Mouse (Mus musculus) activated CD4-positive, CD25-positive, alpha-beta regulatory T cell, adult 4 months (primary cell): ENCODE measurements around the gene Ccdc77. TPM values are rescaled to one million over a fixed set of nuclear protein-coding genes. Genes with fewer than 3 reads are reported as not detected.
A peak's percentile ranks its signal among the peaks of the same experiment; 100 is the strongest.
"Not testable (repeated sequence)": the region's sequence is repeated elsewhere in the genome, so short reads cannot be mapped to it uniquely, and the experiment has no call there.

Experiments
- ATAC-seq: one replicate; pipeline ENCODE4 v1.8.0; 2017
- polyA plus RNA-seq, 2 experiments: library from polyadenylated mRNA; unstranded; fragments of 100-300 nt; shearing (Covaris generic); gene quantifications; one replicate each; pipeline ENCODE4 v1.2.1; 2017

The Ccdc77 gene
- polyA plus RNA-seq, 2 experiments from 2014 or later, result 8.5 to 8.9 TPM

DNA sequence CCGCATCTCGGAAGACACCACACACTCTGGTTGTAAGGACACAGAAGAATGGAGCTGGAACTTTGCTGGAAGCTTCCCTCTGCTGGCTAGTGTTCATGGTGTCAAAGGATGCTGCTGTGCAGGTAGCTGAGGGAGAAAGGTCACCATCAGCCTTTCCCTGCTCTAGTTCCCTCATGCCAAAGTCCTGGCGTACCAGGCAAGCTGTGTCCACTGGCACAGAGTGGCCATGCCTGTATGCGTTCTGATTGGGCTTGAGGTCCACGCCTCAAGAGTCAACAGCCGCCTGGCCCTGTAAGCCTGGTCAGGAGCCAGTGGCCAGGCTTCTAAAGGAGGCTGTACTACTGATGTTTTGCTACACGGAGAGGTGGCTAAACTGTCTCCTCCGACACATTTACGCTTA, 54.8 kb downstream of the Ccdc77 start:
- ATAC-seq, result no peak

DNA sequence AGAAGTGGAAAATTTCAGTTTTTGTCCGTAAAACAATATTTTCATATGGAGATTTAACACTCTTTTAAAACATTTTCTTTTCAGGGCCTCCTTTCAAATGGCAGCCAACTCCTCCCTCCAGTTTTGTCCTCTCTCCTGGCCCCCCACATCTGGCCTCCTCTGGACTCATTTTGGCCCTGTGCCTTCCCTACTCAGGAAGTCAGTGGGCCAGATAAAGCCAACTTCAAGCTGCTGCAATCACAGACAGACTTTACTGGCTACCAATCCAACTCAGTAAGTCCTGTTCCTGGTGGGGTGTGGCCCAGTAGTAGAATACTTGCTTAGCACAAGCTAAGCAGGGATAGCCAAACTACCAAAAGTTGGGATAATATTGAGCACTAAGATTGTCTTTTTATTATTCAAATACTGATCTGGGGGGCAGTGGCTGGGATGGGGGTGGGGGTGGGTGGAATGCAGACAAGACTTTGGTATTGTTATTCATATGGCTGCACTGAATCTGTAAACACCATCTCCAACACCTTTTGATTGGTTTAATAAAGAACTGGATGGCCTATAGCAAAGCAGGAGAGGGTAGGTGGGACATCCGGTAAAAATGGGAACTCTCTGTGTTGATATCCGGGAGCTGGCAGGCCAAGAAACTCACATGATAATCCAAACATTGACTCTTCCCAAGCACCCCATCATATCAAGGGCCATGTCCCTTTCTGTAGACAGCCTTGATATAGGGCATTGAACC, 57.1 kb downstream of the Ccdc77 start:
- no peak for ATAC-seq

DNA sequence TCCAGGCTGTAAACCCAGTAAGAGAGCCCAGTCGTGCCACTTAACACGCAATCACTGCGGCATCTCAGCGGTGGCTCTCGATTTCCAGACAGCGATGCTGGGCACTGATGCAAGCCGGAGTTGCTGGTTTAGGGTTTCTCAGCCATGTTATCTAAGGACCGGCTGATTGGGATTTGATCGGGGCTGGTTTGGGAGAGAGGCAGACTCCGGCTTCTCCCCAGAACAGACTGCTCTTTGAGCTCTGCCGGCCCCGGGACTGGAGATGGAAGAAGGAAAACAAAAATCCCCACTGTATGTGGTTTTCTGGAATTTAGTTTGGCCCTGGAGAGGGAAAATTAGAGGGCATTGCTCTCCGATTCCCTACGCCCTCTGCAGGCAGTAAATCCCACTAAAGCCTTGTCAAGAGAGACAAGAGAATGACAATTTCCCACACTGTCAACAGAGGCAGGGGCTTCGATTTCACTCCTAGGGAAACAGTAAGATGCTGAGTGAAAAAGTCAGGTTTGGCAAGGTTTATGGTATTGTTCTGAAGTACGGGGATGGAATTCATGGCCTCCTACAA, 61.3 kb downstream of the Ccdc77 start:
- no peak for ATAC-seq

DNA sequence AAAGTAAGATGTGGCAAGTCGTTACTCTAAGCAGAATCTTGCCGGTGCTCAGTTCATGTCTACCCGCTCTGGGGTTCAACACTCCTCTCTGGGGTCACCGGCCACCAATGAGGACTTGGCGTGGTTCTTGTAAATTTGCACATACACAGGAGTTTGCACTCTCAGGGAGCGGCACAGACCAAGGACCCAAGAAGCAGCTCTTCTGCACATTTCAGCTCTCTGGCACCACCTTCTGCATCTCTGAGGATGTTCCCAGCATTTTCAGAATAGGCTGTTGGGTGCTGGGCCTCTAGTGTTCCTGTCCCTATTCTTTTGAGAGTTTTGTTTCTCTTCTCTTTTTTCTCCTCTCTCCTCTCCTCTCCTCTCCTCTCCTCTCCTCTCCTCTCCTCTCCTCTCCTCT, 63.0 kb downstream of the Ccdc77 start:
- ATAC-seq, result no peak

DNA sequence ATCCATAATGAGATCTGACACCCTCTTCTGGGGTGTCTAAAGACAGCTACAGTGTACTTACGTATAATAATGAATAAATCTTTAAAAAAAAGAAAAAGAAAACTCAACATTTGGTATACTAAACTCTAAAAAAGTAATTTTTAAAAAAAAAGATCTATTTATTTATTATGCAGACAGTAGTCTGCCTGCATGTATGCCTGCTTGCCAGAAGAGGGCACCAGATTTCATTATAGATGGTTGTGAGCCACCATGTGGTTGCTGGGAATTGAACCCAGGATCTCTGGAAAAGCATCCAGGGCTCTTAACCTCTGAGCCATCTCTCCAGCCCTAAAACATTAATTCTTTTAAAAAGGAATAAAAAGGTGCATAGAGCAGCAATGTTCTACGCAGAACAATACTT, 67.6 kb downstream of the Ccdc77 start:
- ATAC-seq, result not testable (repeated sequence)

DNA sequence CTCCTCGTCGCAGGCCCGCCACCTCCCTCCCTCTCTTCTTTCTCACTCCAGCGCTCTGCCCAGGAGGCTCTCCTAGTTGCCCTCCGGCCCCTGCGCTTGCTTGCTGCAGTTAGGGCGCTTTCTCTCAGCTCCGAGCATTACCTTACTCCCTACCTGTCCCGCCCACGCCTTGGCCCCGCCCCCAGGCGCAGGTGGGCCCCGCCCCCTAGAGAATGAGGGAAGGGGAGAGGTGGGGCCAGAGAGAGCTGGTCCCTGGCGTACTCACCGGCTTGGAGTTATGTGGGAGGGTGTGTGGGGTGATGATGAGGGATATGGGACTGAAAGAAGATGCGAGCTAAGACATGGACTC, 69.4 kb downstream of the Ccdc77 start:
- no peak for ATAC-seq

DNA sequence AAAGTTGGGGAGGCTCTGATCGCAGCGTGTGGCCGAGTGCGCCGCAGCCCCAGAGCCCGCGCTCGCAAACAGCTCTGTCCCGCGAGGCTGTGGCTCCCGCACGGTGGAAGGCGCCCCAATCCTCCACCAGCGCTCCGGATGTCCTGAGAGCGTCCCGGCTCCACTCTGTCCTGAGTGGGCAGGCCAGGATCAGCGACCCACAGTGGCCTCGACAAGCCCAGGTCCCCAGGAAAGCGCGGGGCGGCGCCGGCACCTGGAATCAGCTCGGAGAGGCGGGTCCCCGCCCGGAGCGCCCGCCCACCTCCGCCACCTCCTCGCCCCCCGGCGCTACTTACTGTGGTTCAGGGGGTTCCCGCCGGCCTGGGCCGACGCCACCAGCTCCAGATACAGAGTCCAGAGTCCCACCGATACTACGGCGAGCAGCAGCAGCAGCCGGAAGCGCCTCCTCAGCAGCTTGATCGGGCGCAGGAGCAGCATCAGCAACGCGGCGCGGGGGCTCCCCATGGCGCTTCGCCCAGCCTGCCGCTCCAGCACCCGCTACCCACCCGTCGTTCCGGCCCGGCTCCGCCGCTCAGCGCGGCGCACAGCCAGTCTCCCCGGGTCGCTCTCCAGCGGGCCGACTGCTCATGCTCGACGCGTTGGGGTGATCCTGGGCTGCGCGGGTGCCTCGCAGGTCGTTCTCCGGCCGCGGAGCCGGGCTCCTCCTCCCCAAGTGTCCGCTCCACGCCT, 70.0 kb downstream of the Ccdc77 start, which contains the start of the genes D330020A13Rik and B4galnt3:
TSS of gene D330020A13Rik (plus strand) at position 309 of the 729 bp plus-strand sequence.
TSS of gene B4galnt3 (minus strand) at position 504 of the 729 bp plus-strand sequence.
- ATAC-seq, result peak; percentile 61

DNA sequence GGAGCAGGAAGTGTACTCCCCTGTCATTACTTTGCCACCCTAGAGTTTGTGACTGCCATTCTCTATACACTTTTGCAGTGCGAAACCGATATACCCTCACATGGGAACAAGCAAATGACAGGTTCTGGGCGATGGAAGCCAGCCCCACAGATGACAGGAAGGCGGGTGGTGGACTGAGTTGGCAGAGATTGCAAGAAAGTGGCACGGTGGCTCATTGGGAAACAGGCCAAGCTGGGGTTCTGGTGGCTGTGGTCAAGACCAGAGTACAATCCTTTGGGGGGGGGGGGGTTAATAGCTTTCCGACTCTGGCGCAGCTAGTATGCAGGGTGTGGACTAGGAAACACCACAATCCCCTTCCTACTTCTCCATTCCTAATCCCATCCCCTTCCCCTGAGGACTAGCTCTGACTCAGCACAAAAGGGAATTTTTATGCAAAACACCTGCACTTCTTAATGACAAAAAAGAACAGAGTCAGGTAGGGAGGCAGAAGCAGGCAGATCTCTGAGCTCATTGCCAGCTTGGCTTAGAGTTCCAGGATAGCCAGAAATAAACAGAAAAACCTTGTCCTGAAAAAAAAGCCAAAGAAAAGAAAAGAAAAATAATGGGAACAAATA, 72.7 kb downstream of the Ccdc77 start:
- ATAC-seq, result no peak

DNA sequence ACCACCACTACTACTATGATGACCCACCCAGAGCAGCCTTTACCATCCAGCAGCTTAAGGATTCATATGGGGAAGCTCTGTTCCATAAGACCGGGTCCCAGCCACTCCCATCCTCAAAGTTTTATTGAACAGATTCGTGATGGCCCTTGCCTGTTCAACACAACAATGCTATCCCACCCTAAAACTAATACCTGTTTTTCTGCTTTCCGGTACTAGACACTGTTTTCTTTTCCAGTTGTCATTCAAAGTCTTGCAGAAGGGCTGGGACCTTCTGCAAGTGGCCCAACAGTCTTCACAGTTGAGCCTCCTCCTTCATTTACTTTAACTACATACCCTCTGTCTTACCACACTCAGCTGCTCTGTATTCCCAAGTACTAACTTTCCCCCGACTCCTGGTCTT, 74.7 kb downstream of the Ccdc77 start:
- ATAC-seq, result no peak

DNA sequence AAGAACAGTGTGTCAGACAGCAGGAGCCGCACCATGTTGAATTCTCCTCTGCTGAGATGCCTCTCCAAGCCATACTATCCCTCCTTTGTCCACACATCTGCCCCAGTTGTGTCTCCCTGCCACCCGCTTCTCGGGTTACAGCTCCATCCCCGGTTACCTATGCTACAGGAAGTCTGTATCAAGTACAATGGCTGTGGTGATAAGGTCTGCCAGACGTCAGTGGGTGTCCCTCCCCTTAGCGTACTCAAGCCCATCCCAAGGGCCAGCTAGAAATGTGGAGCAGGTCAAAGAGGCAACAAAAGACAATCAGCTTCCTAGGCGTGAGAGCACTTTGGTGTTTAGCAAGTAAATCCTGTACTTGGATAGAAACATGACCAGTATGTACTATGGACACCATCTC, 75.6 kb downstream of the Ccdc77 start:
- ATAC-seq, result no peak

DNA sequence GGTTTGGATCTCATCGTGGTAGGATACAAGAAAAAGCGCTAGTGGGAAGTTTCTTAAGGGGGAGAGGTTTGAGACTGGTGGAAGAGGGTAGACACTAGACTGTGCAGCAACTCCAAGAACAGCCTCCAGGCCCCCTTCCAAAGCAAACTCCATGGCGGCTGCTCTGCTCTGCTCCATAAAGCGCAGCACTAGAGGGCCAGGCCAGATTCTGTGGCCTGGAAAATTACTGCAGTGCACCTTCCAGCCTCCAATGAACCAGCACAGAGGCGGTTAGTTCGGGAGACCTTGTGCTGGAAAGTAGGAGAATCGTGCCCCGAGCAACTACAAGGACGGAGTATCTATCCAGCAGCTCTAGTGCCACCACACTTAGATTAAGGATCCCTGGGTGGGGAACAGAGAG, 76.9 kb downstream of the Ccdc77 start:
- no peak for ATAC-seq

DNA sequence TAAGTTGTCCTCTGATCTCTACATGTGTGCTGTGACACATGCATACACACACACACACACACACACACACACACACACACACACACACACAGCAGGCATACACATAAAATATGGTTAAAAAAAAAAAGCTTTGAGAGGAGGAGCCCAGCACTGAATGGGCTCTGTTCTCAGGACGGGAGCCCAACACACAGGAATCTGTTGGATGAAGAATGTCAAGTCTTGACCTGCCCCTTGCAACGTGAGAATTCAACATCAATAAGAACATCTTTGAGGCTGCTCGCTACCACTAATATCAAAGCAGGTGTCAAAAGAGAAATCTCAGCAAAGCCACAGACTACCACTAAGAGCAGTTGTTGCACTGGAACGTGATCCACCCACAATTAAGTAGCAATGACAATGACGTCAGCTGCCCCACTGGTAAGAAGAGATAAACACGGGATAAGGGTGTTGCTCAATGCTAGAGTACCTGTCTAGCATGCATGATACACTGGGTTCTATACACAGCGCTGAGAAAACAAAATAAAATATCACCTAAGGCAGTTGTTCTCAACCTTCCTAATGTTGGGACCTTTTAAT, 87.2 kb downstream of the Ccdc77 start:
- no peak for ATAC-seq

DNA sequence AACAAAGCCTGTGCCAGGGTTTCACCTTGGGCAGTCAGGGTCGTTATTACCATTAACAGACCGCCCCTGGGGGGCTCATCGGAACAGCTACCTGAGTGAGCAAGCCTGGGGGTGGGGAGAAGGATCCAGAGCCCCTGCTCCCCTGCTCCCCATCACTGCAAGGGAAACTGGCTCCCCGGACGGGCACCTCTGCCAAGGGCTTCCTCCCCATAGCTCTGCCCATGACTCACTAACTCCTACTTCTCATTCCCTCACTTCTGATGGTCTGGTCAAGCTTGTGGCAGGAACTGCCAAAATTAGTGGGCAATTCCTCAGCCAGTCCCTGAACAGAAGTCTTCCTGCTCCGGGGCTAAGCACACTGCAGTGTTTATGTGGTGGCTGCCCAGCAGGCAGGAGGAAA, 88.9 kb downstream of the Ccdc77 start:
- ATAC-seq, result no peak

DNA sequence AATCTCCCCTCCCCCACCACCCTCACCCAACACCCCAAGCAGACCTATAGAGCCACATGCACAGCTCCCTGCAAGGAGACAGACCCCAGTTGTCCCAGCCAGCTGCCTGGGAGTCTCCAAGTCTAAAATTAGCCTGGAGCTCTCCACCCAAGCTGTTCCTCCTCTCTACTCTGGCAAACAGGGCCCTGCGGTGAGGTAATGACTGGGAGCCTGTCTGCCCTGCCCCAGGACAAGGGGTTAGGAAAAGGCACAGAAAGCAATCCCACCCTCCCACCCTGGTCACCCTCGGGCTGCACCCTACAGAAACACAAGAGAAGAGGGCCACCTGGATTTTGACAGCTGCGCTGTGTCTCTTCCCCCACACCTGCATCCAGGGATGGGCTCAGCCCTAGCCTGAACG, 89.3 kb downstream of the Ccdc77 start:
- ATAC-seq, result no peak

Other genes with a start within 250 kb of the Ccdc77 start
- not detected for gene D330020A13Rik, start 70.0 kb downstream of the Ccdc77 start, polyA plus RNA-seq
- under 1 TPM in 1 of 2 experiments, not detected in 1; 0.13 TPM for gene B4galnt3, start 69.8 kb downstream of the Ccdc77 start, polyA plus RNA-seq
- gene Kdm5a, start 250 bp downstream of the Ccdc77 start, polyA plus RNA-seq, result 10 to 100 TPM; 65.3 to 71.4 TPM
- gene Il17ra, start 98.9 kb upstream of the Ccdc77 start, polyA plus RNA-seq, result 10 to 100 TPM; 19.0 to 22.5 TPM
- under 1 TPM; 0.13 to 0.22 TPM for gene Tmem121b, start 129.4 kb upstream of the Ccdc77 start, polyA plus RNA-seq
- gene Hdhd5, start 166.9 kb upstream of the Ccdc77 start, polyA plus RNA-seq, result 10 to 100 TPM; 30.0 to 32.7 TPM